Mouse (Mus musculus) cerebellum, postnatal 36 days (tissue): ENCODE measurements around the gene Elavl2.

Experiments used
- DNase-seq, 2 experiments: peaks; one replicate each; pipeline ENCODE4 v3.0.0; 2021 to 2022; ENCODE audit warnings: mixed read lengths in 2 of 2

The Elavl2 gene

DNA sequence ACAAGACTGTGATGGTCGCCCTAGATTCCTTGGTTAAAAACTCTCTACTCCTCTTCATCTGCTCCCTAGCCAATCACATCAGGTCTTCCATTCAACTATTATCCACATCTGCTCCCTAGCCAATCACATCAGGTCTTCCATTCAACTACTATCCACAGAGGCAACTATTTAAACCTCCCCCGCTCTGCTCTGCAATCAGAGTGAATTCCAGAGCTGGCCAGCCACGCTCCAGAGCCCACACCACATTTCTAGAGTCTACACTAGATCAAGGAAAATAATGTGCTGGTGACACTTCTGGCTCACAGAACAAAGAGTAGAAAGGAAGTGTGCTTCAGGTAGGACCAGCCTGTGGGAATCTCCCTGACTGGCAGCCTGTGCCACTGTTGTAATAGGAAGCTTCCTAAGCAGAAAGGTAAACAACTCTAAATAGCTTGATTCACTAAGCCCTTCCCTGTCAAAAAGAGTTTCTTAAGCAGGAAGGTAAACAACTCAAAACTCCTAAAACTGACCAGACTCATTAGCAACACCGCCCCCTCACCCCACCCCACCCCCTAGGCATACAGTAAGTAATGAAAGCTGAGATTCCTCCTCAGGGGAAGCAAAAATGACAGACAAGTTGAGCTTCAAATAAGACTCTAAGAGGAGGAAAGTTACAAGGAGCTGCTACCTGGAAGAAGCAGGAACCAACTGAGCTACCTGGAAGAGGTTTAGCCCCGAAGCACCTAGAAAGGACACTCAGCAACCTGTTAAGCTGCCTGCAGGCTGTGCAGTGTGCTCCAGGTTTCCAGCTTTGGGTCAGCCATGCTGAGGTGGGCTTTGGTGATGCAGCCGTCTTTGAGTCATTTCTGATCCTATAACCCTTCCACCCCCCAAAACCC, 191.9 kb downstream of the Elavl2 start:
- no peak for DNase-seq
